Mouse (Mus musculus) liver, embryonic 11.5 days (tissue): ENCODE measurements around the gene Fam107a. TPM values are rescaled to one million over a fixed set of nuclear protein-coding genes. Genes with fewer than 3 reads are reported as not detected.

Experiments
- ATAC-seq: fragments of 200-750 bp; cut with Nextera tagmentation; replicated peaks from 2 replicates; pipeline ENCODE4 v1.8.0; 2017; ENCODE audit warnings: moderate number of reproducible peaks, mild to moderate bottlenecking, moderate TSS enrichment, moderate library complexity; ENCODE audit not compliant: low FRiP score
- DNase-seq: peaks from one replicate; pipeline ENCODE4 v3.0.0-alpha.2; 2017; ENCODE audit warnings: low spot score
- H3K27ac ChIP-seq: fragments of 300-500 bp; sonication (generic); 2 replicates; pipeline ENCODE4 v1.5.1; 2014; ENCODE audit warnings: mild to moderate bottlenecking, low read depth, low read length, control low read depth
- H3K27me3 ChIP-seq: fragments of 300-500 bp; sonication (generic); replicated peaks from 2 replicates; pipeline ENCODE4 v1.6.1; 2014; ENCODE audit warnings: low read length, mixed read lengths; ENCODE audit not compliant: control insufficient read depth, insufficient read depth
- H3K36me3 ChIP-seq: fragments of 300-500 bp; sonication (generic); 2 replicates; pipeline ENCODE4 v1.6.1; 2014; ENCODE audit warnings: mild to moderate bottlenecking, low read length, moderate library complexity, mixed read lengths; ENCODE audit not compliant: control insufficient read depth, insufficient read depth
- H3K4me1 ChIP-seq: fragments of 300-500 bp; sonication (generic); replicated peaks from 2 replicates; pipeline ENCODE4 v1.6.1; 2014; ENCODE audit warnings: low read length, mixed read lengths; ENCODE audit not compliant: control insufficient read depth, insufficient read depth
- H3K4me2 ChIP-seq: fragments of 300-500 bp; sonication (generic); 2 replicates; pipeline ENCODE4 v1.6.1; 2014; ENCODE audit warnings: mild to moderate bottlenecking, control low read depth, moderate library complexity
- H3K4me3 ChIP-seq: fragments of 300-500 bp; sonication (generic); 2 replicates; pipeline ENCODE4 v1.5.1; 2014; ENCODE audit warnings: low read depth, low read length, control low read depth
- H3K9ac ChIP-seq: fragments of 300-500 bp; sonication (generic); 2 replicates; pipeline ENCODE4 v1.6.1; 2014; ENCODE audit warnings: low read depth, low read length, control low read depth
- H3K9me3 ChIP-seq: fragments of 300-500 bp; sonication (generic); 2 replicates; pipeline ENCODE4 v1.6.1; 2016; ENCODE audit warnings: low read length, inconsistent platforms, mixed read lengths; ENCODE audit not compliant: control insufficient read depth
- WGBS: fragments of 180-500 bp; shearing (Covaris S2); extraction: QIAGEN DNeasy Blood & Tissue Kit; methylation state at CpG from one replicate; pipeline ENCODE4 v1.1.7; 2014; 5-methylcytosine and 5-hydroxymethylcytosine counted together
- polyA plus RNA-seq: library from polyadenylated mRNA; unstranded; fragments of >200 nt; fragmentation: Nextera tagmentation; extraction: Ambion mirVana; gene quantifications from 2 replicates; pipeline ENCODE4 v1.2.1, GENCODE M21; 2014

Fam107a gene
- polyA plus RNA-seq, 1 experiment from 2014 or later: 0.53 TPM

DNA sequence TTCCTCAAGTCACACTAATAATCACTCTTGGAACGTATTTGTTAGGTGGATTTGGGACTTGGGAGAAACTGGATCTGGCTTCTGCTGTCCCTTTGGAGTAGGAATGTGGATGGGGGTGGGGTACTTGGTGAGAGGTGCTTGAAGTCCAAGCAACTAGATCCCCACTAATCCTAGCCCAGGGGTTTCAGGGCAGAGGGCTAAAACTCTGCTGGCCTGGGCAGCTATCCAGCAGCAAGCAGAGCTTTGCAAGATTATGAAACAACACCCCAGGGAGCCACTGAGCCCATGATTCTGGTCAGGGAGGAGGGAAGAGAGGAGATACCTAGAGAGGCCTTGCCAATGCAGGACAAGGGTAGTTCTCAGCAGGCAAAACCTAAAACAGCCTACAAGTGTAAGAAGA, 9.5 kb upstream of the Fam107a start:
- H3K4me1 ChIP-seq: no peaks in the 10 kb centered on the region
- no peaks in the 10 kb centered on the region for H3K9me3 ChIP-seq
- 33% methylated on average over 1 of the region's 1 CpGs for WGBS
- no peaks in the 10 kb centered on the region for H3K36me3 ChIP-seq
- no peak overlapping the region for H3K4me3 ChIP-seq
- ATAC-seq: no peak
- no peak for DNase-seq
- no peak overlapping the region for H3K4me2 ChIP-seq
- H3K9ac ChIP-seq: no peak overlapping the region
- no peak overlapping the region for H3K27ac ChIP-seq
- H3K27me3 ChIP-seq: no peaks in the 10 kb centered on the region

DNA sequence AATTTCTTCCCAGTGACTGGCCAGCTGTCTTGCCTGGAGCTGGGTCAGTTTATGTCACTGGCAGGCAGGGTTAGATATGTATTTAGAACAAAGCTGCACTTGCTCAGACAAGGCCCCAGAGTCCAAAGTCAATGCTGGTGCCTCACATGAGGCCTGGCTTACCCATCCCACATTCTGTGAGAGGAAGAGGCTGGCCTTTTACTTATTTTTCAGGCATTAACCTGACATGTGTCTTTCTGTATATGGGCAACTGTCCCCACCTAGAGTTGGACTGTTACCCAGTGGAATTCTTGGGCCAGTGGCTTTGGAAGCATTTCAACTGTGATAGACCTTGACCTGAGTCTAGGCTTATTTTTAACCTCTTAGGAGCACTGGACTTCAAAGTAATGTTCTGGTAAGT, 9.1 kb upstream of the Fam107a start:
- Histone ChIP-seq H3K4me1 (no peaks in the 10 kb centered on the region), H3K27me3 (no peaks in the 10 kb centered on the region), H3K4me3 (no peak overlapping the region), H3K36me3 (no peaks in the 10 kb centered on the region), H3K9me3 (no peaks in the 10 kb centered on the region), H3K27ac (no peak overlapping the region), H3K4me2 (no peak overlapping the region), H3K9ac (no peak overlapping the region)
- DNase-seq: no peak
- no peak for ATAC-seq

DNA sequence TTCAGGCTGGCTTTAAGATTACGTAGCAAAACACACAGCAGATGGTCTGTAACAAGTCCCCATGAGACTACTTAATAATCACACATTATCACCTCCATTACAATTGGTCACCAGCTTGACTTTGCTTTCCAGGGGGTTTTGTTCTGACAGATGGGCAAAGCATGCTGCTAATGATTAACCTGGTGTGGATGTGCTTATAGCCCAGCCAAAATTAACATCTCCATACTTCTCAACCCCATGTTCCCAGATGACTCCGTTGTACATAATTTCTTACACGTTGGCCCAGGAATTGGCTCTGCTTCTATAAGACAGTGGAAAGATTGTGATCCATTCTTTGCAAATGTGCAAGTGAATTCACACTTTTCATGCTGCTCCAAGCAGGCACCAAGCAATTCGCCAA, 7.9 kb upstream of the Fam107a start:
- no peak overlapping the region for H3K4me2 ChIP-seq
- no peaks in the 10 kb centered on the region for H3K27me3 ChIP-seq
- no peaks in the 10 kb centered on the region for H3K36me3 ChIP-seq
- H3K4me3 ChIP-seq: no peak overlapping the region
- H3K4me1 ChIP-seq: no peaks in the 10 kb centered on the region
- ATAC-seq: no peak
- no peak overlapping the region for H3K9ac ChIP-seq
- no peaks in the 10 kb centered on the region for H3K9me3 ChIP-seq
- WGBS: 68% methylated on average over 4 of the region's 4 CpGs
- no peak for DNase-seq
- no peak overlapping the region for H3K27ac ChIP-seq

DNA sequence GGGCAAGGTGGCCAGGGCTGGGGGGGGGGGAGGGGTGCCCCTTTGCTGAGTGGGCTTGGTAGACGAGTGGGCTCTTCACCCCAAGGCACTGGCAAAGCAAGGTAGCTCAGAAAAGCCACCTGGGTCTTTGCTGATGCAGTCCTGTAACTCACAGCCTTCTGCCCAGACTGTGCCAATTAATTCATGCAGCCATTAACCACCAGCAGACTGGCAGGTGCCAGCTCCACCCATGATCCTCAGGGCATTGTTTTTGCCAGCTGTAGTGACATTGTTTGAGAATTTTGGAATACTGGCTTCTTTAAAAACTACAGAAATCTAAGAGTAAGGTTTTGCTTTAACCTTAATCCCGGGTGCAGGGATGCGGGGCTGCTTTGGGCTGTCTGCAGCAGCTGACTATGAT, 2.7 kb upstream of the Fam107a start:
- Histone ChIP-seq H3K4me1 (no peaks in the 10 kb centered on the region; the same call in 1 of the 2 replicates), H3K36me3 (no peaks in the 10 kb centered on the region), H3K9me3 (no peaks in the 10 kb centered on the region), H3K4me3 (no peak overlapping the region), H3K27ac (no peak overlapping the region), H3K27me3 (peaks cover 33% of the 10 kb centered on the region), H3K4me2 (no peak overlapping the region), H3K9ac (no peak overlapping the region)
- 81% methylated on average over 3 of the region's 3 CpGs for WGBS
- no peak for ATAC-seq
- no peak for DNase-seq

DNA sequence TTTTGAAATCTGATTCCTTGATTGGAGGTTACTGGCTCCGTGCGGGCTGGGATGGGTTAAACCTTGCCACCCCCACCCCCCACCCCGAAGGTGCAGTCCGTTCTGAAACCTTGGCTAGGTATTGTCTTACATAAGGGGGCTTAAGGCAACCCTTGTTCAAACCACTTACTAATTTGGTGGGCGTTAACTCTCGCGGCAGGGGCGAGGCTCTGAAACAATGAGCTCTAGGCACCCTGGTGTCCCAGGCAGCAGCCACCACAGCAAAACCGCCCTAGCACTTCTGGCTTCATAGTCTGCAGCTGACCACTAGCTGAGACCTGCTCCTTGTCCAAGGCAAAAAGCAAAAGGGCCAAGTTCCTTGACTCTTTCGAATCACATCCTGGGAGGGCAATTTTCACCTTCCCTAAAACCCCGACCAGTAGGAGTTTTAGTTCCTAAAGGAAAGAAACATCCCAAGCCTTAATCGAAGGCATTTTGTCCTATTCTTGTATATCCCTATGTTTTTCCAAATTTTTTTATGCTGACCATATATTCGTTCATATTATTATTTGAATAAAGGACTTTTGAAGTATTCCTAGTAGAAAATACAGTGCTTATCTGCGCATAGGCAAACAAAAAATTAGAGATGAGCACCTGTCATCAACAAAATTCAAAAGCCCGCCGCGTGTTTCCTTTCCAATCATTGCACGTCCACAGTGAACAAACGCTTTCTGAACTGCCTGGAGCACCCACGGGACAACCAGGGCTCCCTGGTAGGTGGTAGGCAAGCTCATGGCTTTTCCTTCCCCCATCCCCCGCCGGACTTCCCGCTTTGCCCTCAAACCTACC, 1.2 kb downstream of the Fam107a start:
- Histone ChIP-seq H3K9me3 (no peaks in the 10 kb centered on the region), H3K27ac (no peak overlapping the region), H3K27me3 (peaks cover 41% of the 10 kb centered on the region), H3K9ac (no peak overlapping the region), H3K4me1 (no peaks in the 10 kb centered on the region; the same call in 1 of the 2 replicates), H3K4me3 (0 out of 2 replicates have a peak overlapping the region, but pooled peaks have one; percentile 5), H3K4me2 (peak overlapping the region; percentile 46), H3K36me3 (no peaks in the 10 kb centered on the region)
- no peak for DNase-seq
- 4% methylated on average over 23 of the region's 23 CpGs for WGBS
- no peak for ATAC-seq

DNA sequence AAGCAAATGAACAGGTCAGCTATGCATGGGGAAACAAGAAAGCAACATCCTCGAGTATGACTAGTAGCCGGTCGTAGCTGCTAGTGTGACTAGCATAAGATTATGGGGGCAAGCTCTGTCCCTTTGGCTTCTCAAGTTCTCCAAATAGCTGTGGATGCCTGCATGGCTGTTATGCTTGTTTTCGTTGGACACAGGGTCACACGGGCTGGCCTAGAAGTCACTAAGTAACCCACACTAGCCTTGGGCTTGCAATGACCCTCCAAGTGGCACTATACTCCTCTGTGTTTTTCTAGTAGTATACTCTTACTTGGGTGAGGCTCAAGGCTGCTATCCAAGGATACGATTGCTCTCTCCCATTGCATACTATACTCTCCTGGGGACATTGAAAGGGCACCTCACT, 2.7 kb downstream of the Fam107a start:
- Histone ChIP-seq H3K4me3 (no peak overlapping the region), H3K36me3 (no peaks in the 10 kb centered on the region), H3K9ac (no peak overlapping the region), H3K4me1 (no peaks in the 10 kb centered on the region; the same call in 1 of the 2 replicates), H3K4me2 (no peak overlapping the region), H3K27ac (no peak overlapping the region), H3K27me3 (peaks cover 41% of the 10 kb centered on the region), H3K9me3 (no peaks in the 10 kb centered on the region)
- no peak for DNase-seq
- no peak for ATAC-seq
- 78% methylated on average over 6 of the region's 6 CpGs for whole genome bisulfite sequencing

DNA sequence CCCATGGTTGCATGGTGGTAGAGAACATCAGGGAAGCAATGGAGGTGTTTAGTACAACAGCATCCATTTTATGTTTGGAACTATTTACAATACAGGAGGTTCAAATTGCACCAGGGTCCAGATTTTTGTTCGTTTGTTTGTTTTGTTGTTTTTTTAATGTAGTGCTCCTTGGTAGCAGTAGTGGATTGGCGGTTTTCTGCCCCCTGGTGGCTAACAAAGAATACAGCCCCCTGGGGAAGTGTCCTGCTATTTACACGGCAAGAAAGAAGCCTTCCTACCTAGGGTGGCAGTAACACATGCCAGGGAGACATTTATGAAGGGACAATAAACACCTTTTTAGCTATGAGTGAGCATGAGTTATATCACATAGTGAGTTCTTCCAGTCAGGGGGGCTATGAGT, 3.3 kb downstream of the Fam107a start:
- H3K27ac ChIP-seq: no peak overlapping the region
- WGBS: 17% methylated on average over 3 of the region's 3 CpGs
- H3K9ac ChIP-seq: no peak overlapping the region
- no peaks in the 10 kb centered on the region for H3K36me3 ChIP-seq
- H3K4me3 ChIP-seq: no peak overlapping the region
- H3K9me3 ChIP-seq: no peaks in the 10 kb centered on the region
- no peaks in the 10 kb centered on the region; the same call in 1 of the 2 replicates for H3K4me1 ChIP-seq
- H3K4me2 ChIP-seq: no peak overlapping the region
- ATAC-seq (no peak), DNase-seq (no peak)
- H3K27me3 ChIP-seq: peaks cover 41% of the 10 kb centered on the region

DNA sequence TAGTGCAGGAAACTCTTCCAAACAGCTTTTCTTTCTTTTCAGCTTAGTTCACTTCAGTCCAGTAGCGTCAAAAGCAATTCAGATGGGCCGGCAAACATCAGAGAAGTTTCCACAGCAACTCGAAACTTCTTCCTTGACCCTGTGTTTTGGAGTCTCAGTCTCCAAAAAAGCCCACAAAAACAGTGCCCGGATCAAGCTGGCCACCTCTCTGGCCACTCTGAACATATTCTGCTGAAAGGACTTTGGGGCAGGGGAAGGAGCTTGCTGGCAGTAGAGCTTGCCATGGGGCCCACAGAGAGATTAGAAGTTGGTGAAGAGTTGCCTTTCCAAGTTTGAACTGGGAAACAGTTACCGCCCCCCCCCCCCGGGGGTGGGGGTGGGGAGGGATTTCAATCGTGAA, 3.9 kb downstream of the Fam107a start:
- Histone ChIP-seq H3K36me3 (no peaks in the 10 kb centered on the region), H3K4me1 (no peaks in the 10 kb centered on the region; the same call in 1 of the 2 replicates), H3K27ac (no peak overlapping the region), H3K4me3 (no peak overlapping the region), H3K9me3 (no peaks in the 10 kb centered on the region), H3K9ac (no peak overlapping the region), H3K4me2 (no peak overlapping the region), H3K27me3 (peaks cover 38% of the 10 kb centered on the region)
- no peak for ATAC-seq
- DNase-seq: no peak
- WGBS: 37% methylated on average over 7 of the region's 7 CpGs

DNA sequence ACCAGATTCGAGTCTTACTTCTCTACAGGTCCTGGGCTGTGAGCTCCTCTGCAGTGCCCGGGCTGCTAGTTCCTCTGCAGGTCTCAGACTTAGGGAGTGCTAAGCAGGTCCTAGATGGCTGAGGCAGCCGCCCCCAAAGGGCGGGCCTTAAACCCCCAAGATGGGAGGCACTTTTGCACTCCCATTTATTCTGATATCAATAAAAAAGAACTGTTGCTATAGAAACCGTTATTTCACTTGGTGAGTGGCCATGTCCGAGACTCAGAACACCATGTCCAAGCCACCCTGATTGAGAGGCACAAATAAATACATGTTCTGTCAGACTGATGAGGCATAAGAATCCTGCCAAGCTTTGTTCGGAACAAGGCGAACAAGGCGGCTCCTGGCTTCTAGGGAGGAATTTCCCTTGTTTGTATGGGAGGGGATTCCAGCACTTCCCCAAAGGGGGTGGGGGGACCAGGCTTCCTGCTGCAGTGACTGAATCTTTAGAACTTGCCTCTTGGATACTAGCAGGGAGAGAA, 8.1 kb downstream of the Fam107a start:
- Histone ChIP-seq H3K4me3 (no peak overlapping the region), H3K4me2 (no peak overlapping the region), H3K9ac (no peak overlapping the region), H3K36me3 (no peaks in the 10 kb centered on the region), H3K27me3 (peaks cover 3% of the 10 kb centered on the region; the same call in 1 of the 2 replicates), H3K9me3 (no peaks in the 10 kb centered on the region), H3K4me1 (no peaks in the 10 kb centered on the region), H3K27ac (no peak overlapping the region)
- ATAC-seq (no peak), DNase-seq (no peak)
- 23% methylated on average over 9 of the region's 9 CpGs for WGBS
